Mouse (Mus musculus): ENCODE results near the gene Prl8a8. TPM values are rescaled to one million over a fixed set of nuclear protein-coding genes. Genes with fewer than 3 reads are reported as not detected.

Prl8a8 gene
- polyA plus RNA-seq (2015; fragmentation: Nextera tagmentation; extraction: Ambion mirVana): not detected in 2 replicates

DNA sequence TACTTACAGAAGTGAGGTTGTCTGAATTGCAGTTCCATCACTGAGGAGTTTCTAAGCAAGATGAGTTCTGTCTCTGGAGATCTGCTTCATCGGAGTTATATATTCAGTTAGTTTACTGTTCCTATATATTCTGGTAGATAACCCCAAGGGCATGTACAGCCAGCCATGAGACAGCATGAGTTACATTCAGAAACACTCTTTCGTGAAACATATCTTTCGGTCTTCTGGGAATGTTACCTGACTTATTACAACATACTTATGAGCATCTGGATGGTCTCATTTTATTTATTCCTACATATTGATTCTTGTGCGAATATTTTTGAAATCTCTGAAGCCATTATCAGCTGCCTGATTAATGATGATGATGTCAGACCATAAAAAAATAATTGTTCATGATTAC lies at the start of gene Prl8a8:
Gene Prl8a8, minus strand, starts transcription at position 101 of the 400 bp plus-strand sequence.
- no peaks in the 10 kb centered on the region for H3K4me1 ChIP-seq (replicated peaks)
- 78% methylated on average over 4 of the region's 4 CpGs for WGBS (ENCODE audit: insufficient replicate concordance)
- H3K36me3 ChIP-seq: no peaks in the 10 kb centered on the region

DNA sequence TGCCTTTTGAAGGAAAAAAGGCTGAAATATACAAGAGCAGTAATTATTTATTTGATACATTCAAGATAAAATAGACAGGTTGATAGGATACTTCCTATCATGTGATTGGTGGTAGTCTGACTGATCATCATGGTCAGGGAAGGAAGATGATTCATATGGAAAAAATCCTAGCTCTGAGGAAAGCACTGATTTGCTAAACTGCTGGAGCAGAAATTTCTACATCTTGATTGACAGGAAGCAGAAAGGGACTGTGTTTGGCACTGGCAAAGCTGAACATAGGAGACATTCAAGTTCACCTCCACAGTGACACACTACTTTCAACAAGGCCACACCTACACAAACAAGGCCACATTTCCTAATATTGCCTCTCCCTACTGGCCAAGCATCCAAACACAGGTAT lies 40.3 kb upstream of the Prl8a8 start:
- no peak overlapping the region for H3K27ac ChIP-seq
- H3K4me2 ChIP-seq: no peak overlapping the region
- H3K27me3 ChIP-seq: no peaks in the 10 kb centered on the region
- no peaks in the 10 kb centered on the region for H3K36me3 ChIP-seq
- H3K9ac ChIP-seq: no peak overlapping the region
- no peaks in the 10 kb centered on the region for H3K4me1 ChIP-seq (replicated peaks)
- no peak for ATAC-seq (ENCODE audit: low read depth)
- no peak for DNase-seq
- no peaks in the 10 kb centered on the region for H3K9me3 ChIP-seq (replicated peaks)
- no peak overlapping the region for H3K4me3 ChIP-seq (replicated peaks)

More for the DNA sequence above, at the start of gene Prl8a8:
- Histone ChIP-seq H3K27me3 (no peaks in the 10 kb centered on the region), H3K4me3 (replicated peaks) (no peak within 1 kb of the TSS), H3K27ac (no peak within 1 kb of the TSS), H3K9me3 (replicated peaks) (no peaks in the 10 kb centered on the region), H3K4me2 (no peak within 1 kb of the TSS), H3K9ac (no peak within 1 kb of the TSS)
- DNase-seq: no peak
- ATAC-seq (ENCODE audit: low read depth): no peak

DNA sequence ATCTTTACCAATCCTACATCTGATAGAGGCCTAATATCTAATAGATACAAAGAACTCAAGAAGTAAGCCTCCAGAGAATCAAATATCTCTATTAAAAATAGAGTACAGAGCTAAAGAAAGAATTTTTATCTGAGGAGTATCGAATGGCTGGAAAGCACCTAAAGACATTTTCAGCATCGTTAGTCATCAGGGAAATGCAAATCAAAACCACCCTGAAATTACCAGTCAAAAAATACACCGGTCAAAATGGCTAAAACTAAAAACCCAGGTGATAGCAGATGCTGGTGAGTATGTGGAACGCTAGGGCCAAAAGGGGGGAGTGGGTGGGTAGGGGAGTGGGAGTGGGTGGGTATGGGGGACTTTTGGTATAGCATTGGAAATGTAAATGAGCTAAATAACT lies 10.1 kb upstream of the Prl8a8 start:
- ATAC-seq (ENCODE audit: low read depth) (no peak), DNase-seq (no peak)
- no peak overlapping the region for H3K4me3 ChIP-seq (replicated peaks)
- H3K9me3 ChIP-seq (replicated peaks): no peaks in the 10 kb centered on the region
- H3K36me3 ChIP-seq: no peaks in the 10 kb centered on the region
- WGBS (ENCODE audit: insufficient replicate concordance): 56% methylated on average over 4 of the region's 4 CpGs
- H3K4me1 ChIP-seq (replicated peaks): no peaks in the 10 kb centered on the region
- no peak overlapping the region for H3K4me2 ChIP-seq
- no peak overlapping the region for H3K9ac ChIP-seq
- H3K27me3 ChIP-seq: no peaks in the 10 kb centered on the region
- H3K27ac ChIP-seq: no peak overlapping the region

DNA sequence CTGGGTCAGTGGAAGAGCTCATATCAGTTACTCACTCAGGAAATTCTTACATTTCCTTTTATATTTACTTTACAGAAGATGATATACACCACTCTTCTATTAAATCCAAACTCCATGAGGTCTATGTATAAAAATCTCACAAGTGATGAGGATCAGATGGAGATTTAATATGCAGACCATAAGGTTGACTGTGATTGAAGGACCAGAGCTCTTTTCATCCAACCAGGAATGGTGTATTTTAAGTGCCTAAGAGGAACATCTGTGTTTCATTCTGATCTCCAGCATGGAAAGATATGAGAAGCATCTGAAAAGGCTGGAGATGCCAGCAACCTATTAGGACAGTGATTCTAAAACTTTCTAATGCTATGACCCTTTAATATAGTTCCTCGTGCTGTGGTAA lies 5.4 kb downstream of the Prl8a8 start:
- no peak overlapping the region for H3K4me2 ChIP-seq
- WGBS (ENCODE audit: insufficient replicate concordance): 60% methylated on average over 1 of the region's 1 CpGs

More for the DNA sequence above, 5.4 kb downstream of the Prl8a8 start:
- H3K27ac ChIP-seq: no peak overlapping the region
- ATAC-seq (ENCODE audit: low read depth): no peak
- H3K4me3 ChIP-seq (replicated peaks): no peak overlapping the region
- DNase-seq: no peak
- H3K9ac ChIP-seq: no peak overlapping the region
- no peaks in the 10 kb centered on the region for H3K9me3 ChIP-seq (replicated peaks)
- no peaks in the 10 kb centered on the region for H3K27me3 ChIP-seq
- no peaks in the 10 kb centered on the region for H3K4me1 ChIP-seq (replicated peaks)
- no peaks in the 10 kb centered on the region for H3K36me3 ChIP-seq

Other genes starting within 250 kb of the Prl8a8 start
- gene Prl6a1, start 200.6 kb downstream of the Prl8a8 start, polyA plus RNA-seq (2015; fragmentation: Nextera tagmentation; extraction: Ambion mirVana): not detected in 2 replicates
- gene Prl8a2, start 167.5 kb downstream of the Prl8a8 start, polyA plus RNA-seq (2015; fragmentation: Nextera tagmentation; extraction: Ambion mirVana): not detected in 2 replicates
- not detected in 2 replicates for gene Prl2b1, start 122.4 kb downstream of the Prl8a8 start, polyA plus RNA-seq (2015; fragmentation: Nextera tagmentation; extraction: Ambion mirVana)
- gene Prl8a6, start 74.5 kb downstream of the Prl8a8 start, polyA plus RNA-seq (2015; fragmentation: Nextera tagmentation; extraction: Ambion mirVana): not detected in 2 replicates
- not detected in 2 replicates for gene Prl8a9, start 51.4 kb upstream of the Prl8a8 start, polyA plus RNA-seq (2015; fragmentation: Nextera tagmentation; extraction: Ambion mirVana)
- gene Prl8a1, start 69.0 kb upstream of the Prl8a8 start, polyA plus RNA-seq (2015; fragmentation: Nextera tagmentation; extraction: Ambion mirVana): not detected in 2 replicates
- not detected in 2 replicates for gene Prl7b1, start 97.4 kb upstream of the Prl8a8 start, polyA plus RNA-seq (2015; fragmentation: Nextera tagmentation; extraction: Ambion mirVana)
- gene Prl7a1, start 129.3 kb upstream of the Prl8a8 start, polyA plus RNA-seq (2015; fragmentation: Nextera tagmentation; extraction: Ambion mirVana): not detected in 2 replicates
- gene Prl7a2, start 154.8 kb upstream of the Prl8a8 start, polyA plus RNA-seq (2015; fragmentation: Nextera tagmentation; extraction: Ambion mirVana): not detected in 2 replicates
- gene Prl7d1, start 203.5 kb upstream of the Prl8a8 start, polyA plus RNA-seq (2015; fragmentation: Nextera tagmentation; extraction: Ambion mirVana): not detected in 2 replicates